Mouse (Mus musculus) kidney, postnatal 0 days (tissue): ENCODE data around the gene Slc7a11. TPM values are rescaled to one million over a fixed set of nuclear protein-coding genes. Genes with fewer than 3 reads are reported as not detected.
A peak's percentile ranks its signal among the peaks of the same experiment; 100 is the strongest.

Source experiments
- ATAC-seq: fragments of 200-750 bp; cut with Nextera tagmentation; replicated peaks from 2 replicates; pipeline ENCODE4 v1.8.0; 2017; ENCODE audit warnings: low read depth, moderate number of reproducible peaks, moderate TSS enrichment, moderate library complexity; ENCODE audit not compliant: low FRiP score
- DNase-seq: peaks from one replicate; pipeline ENCODE4 v3.0.0-alpha.2; 2016; ENCODE audit warnings: low spot score
- H3K27ac ChIP-seq: fragments of 300-500 bp; sonication (generic); 2 replicates; pipeline ENCODE4 v1.5.1; 2014; ENCODE audit warnings: mild to moderate bottlenecking
- H3K27me3 ChIP-seq: fragments of 300-500 bp; sonication (generic); 2 replicates; pipeline ENCODE4 v1.6.1; 2014; ENCODE audit warnings: low read length, mixed read lengths; ENCODE audit not compliant: insufficient read depth
- H3K36me3 ChIP-seq: fragments of 300-500 bp; sonication (generic); 2 replicates; pipeline ENCODE4 v1.6.1; 2014; ENCODE audit warnings: low read length, mixed read lengths; ENCODE audit not compliant: insufficient read depth
- H3K4me1 ChIP-seq: fragments of 300-500 bp; sonication (generic); replicated peaks from 2 replicates; pipeline ENCODE4 v1.6.1; 2014; ENCODE audit warnings: antibody characterized with exemption, low read length, mixed read lengths; ENCODE audit not compliant: insufficient read depth
- H3K4me2 ChIP-seq: fragments of 300-500 bp; sonication (generic); 2 replicates; pipeline ENCODE4 v1.6.1; 2014; ENCODE audit warnings: mild to moderate bottlenecking, low read length, moderate library complexity, mixed read lengths
- H3K4me3 ChIP-seq: fragments of 300-500 bp; sonication (generic); replicated peaks from 2 replicates; pipeline ENCODE4 v1.5.1; 2014; ENCODE audit warnings: low read depth, low read length
- H3K9ac ChIP-seq: fragments of 300-500 bp; sonication (generic); 2 replicates; pipeline ENCODE4 v1.6.1; 2014; ENCODE audit warnings: low read depth, low read length
- H3K9me3 ChIP-seq: fragments of 300-500 bp; sonication (generic); replicated peaks from 2 replicates; pipeline ENCODE4 v1.6.1; 2016; ENCODE audit warnings: low read length, inconsistent platforms, mixed read lengths
- CTCF ChIP-seq: IDR thresholded peaks from 2 replicates; pipeline ENCODE4 v1.5.1; 2016; ENCODE audit warnings: antibody characterized with exemption, low read depth, mild to moderate bottlenecking, moderate library complexity
- WGBS: fragments of 180-500 bp; shearing (Covaris S2); extraction: QIAGEN DNeasy Blood & Tissue Kit; methylation state at CpG from one replicate; pipeline ENCODE4 v1.1.7; 2014; 5-methylcytosine and 5-hydroxymethylcytosine counted together
- polyA plus RNA-seq: library from polyadenylated mRNA; unstranded; fragments of >200 nt; fragmentation: Nextera tagmentation; extraction: Ambion mirVana; gene quantifications from 2 replicates; pipeline ENCODE4 v1.2.1, GENCODE M21; 2015

The Slc7a11 gene
- polyA plus RNA-seq, 1 experiment from 2014 or later, result 0.20 TPM

DNA sequence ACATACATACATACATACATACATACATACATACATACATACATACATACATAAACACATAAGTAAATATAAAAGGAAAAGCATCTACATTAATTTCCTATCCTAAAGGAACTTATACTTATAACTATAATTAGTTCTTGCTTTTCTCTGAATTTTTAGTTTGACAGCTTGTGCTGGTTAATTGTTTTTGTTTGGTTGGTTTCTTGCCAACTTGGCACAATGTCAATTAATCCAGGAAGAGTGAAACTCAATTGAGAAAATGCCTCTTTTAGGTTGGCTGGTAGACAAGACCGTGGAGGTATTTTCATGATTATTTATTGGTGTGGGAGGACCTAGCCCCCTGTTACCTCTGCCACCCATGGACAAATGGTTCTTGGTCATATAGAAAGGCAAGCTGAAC, 327.1 kb downstream of the Slc7a11 start:
- no peak overlapping the region for H3K4me3 ChIP-seq
- H3K4me1 ChIP-seq, result no peaks in the 10 kb centered on the region
- H3K27me3 ChIP-seq, result no peaks in the 10 kb centered on the region
- ATAC-seq (no peak), DNase-seq (no peak)
- WGBS, result 19% methylated on average over 1 of the region's 1 CpGs
- no peaks in the 10 kb centered on the region for H3K36me3 ChIP-seq
- no peak overlapping the region for H3K4me2 ChIP-seq
- no peak overlapping the region for H3K9ac ChIP-seq
- no peaks in the 10 kb centered on the region for H3K9me3 ChIP-seq
- H3K27ac ChIP-seq, result no peak overlapping the region
- TF ChIP-seq CTCF, result no peak

DNA sequence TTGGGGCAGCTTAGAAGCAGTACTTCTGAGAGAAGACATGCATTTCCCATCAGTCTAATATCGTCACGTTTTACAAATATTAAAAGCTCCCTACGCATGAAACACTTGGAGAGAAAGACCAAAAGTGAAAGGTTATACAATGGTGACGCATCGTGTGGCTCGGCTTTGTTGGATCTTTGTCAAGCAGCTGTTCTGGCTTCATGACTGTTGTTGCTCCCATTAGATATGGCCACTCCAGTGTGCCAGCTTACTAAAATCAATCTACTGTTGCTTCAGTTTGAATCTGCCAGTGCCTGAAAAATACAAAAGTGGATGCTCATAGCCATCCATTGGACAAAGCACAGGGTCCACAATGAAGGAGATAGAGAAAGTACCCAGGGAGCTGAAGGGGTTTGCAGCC, 337.9 kb downstream of the Slc7a11 start:
- no peak overlapping the region for H3K4me2 ChIP-seq
- DNase-seq, result no peak

DNA sequence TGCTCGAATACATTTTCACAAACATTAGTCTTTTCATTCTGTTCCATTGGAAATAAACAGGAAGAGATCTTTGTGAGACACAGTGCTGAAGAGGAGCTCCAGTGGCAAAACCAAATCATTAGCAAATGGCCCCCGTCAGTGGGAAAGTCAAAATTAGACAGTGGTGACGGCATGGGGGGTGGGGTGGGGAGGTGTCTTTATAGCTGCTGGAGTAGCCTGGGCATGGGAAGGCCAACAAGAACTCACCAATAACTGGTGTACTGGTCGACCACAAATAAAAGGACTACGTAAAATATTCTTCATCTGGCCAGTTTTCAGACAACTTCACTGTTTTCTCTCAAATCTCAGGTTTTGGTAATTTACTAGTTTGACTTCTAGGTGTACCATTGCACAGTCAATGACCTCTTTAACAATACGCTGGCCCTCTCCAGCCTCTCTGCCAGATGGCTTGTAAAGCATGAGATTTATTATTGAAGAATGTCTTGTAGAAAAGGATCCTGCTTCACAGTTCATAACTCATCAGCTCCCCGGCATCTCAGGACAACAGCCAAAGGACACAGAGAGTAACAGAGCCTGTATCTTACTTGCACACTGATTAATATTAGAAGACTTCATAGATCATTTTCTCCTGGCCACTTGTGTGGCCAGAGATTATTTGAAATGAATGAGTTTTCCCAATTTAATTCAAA, 348.9 kb downstream of the Slc7a11 start:
- Histone ChIP-seq H3K9me3 (no peaks in the 10 kb centered on the region), H3K27ac (no peak overlapping the region), H3K36me3 (no peaks in the 10 kb centered on the region), H3K4me2 (no peak overlapping the region), H3K27me3 (no peaks in the 10 kb centered on the region), H3K4me1 (no peaks in the 10 kb centered on the region), H3K4me3 (no peak overlapping the region), H3K9ac (no peak overlapping the region)
- 34% methylated on average over 7 of the region's 7 CpGs for WGBS
- ATAC-seq (0 out of 2 replicates have a peak, but pooled peaks have one; percentile 33), DNase-seq (peak; percentile 86)
- TF ChIP-seq CTCF, result no peak

More for the DNA sequence above, 337.9 kb downstream of the Slc7a11 start:
- Histone ChIP-seq H3K4me1 (no peaks in the 10 kb centered on the region), H3K27me3 (no peaks in the 10 kb centered on the region), H3K4me3 (no peak overlapping the region), H3K36me3 (no peaks in the 10 kb centered on the region), H3K27ac (no peak overlapping the region), H3K9me3 (no peaks in the 10 kb centered on the region), H3K9ac (no peak overlapping the region)
- TF ChIP-seq CTCF, result no peak
- 88% methylated on average over 6 of the region's 6 CpGs for WGBS
- no peak for ATAC-seq

DNA sequence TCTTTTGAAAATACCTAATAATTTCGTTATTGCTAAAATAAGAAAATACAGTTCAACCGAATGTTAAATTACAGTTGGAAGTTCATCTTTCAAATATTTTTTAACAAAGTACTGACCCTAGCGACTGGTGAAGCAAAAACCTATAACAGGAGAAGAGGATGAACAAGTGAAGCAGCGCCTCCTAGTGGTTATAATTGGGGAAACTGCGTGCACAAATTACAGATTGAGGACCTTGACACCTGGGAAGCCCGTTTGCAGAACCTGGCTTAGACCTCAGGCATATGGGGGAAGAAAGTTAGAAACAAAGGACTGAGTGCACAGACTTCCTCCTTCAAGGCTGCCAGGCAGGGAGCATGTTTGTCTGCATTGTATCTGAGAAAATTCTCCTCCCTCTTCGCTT, 366.4 kb downstream of the Slc7a11 start:
- H3K9ac ChIP-seq, result no peak overlapping the region
- no peak overlapping the region for H3K4me3 ChIP-seq
- no peaks in the 10 kb centered on the region for H3K36me3 ChIP-seq
- H3K27ac ChIP-seq, result no peak overlapping the region
- peak; percentile 87 for DNase-seq
- H3K4me2 ChIP-seq, result no peak overlapping the region
- no peaks in the 10 kb centered on the region for H3K9me3 ChIP-seq
- H3K4me1 ChIP-seq, result no peaks in the 10 kb centered on the region
- H3K27me3 ChIP-seq, result no peaks in the 10 kb centered on the region
- 20% methylated on average over 7 of the region's 7 CpGs for WGBS
- peak; percentile 83 for TF ChIP-seq CTCF
- no peak for ATAC-seq

DNA sequence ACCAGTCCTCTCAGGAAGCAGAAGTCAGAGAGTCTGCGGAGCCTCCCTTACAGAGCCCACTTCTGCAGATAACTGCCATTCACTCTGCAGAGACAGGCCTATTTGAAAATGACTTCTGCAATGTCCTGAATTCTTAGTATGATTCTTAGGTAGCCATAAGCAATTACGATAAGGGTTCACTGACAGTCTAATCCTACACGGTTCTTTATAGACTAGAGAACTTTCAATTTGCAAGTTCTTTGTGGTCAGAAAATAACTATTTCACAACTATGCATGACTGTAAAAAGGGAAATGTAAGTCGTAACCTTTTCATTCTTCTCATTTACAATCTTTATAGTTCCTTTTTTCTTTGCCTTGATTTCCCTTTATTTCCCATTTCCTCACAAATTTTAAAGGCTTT, 380.0 kb downstream of the Slc7a11 start:
- Histone ChIP-seq H3K9ac (no peak overlapping the region), H3K36me3 (no peaks in the 10 kb centered on the region), H3K27me3 (no peaks in the 10 kb centered on the region), H3K9me3 (no peaks in the 10 kb centered on the region), H3K27ac (no peak overlapping the region), H3K4me3 (no peak overlapping the region), H3K4me1 (no peaks in the 10 kb centered on the region), H3K4me2 (no peak overlapping the region)
- DNase-seq (no peak), ATAC-seq (no peak)
- TF ChIP-seq CTCF, result no peak
- WGBS, result 80% methylated on average over 4 of the region's 4 CpGs

DNA sequence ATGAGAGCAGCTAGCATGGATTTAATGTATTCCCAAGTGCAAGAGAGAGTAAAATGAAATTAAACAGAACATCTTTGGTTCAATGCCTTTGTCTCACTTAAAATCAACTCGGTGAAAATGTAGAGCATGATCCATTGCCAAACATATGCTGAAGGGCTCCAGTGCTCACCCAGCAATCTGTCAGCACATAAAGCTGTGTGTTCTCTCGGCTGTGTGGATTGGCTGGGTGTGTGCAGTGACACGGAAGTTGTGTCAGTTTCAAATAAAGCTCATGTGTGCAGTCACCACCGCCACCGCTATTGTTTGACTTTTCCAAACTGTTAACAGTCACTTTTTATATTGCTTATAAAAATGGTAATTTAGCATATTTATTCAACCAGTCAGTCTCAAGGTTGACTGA, 398.7 kb downstream of the Slc7a11 start:
- TF ChIP-seq CTCF, result no peak
- no peak overlapping the region for H3K27ac ChIP-seq
- no peak overlapping the region for H3K9ac ChIP-seq
- 56% methylated on average over 5 of the region's 5 CpGs for WGBS
- no peaks in the 10 kb centered on the region for H3K36me3 ChIP-seq
- no peaks in the 10 kb centered on the region for H3K9me3 ChIP-seq
- ATAC-seq, result no peak
- no peak overlapping the region for H3K4me3 ChIP-seq
- no peaks in the 10 kb centered on the region for H3K27me3 ChIP-seq
- H3K4me1 ChIP-seq, result no peaks in the 10 kb centered on the region
- no peak for DNase-seq
- no peak overlapping the region for H3K4me2 ChIP-seq

DNA sequence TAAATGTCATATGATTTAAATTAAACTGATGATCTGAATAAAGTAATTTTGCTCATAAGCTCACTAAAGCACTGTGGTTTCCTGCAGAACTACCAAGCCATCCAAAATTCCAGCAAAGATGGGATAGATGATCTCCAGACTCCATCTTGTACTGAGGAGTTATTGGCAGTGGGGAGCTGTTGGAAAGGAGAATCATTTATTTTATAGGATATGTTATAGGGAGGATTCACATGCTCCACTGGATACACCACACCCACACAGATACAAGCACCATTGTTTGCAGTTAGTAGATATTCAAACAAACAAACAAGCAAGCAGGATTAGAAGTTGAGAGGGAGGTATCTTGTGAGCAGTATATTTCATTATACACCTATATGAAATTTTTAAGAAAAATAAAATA, 399.3 kb downstream of the Slc7a11 start:
- ATAC-seq, result no peak
- no peak overlapping the region for H3K4me3 ChIP-seq
- no peak for DNase-seq

More for the DNA sequence above, 399.3 kb downstream of the Slc7a11 start:
- H3K27me3 ChIP-seq, result no peaks in the 10 kb centered on the region
- no peak overlapping the region for H3K4me2 ChIP-seq
- H3K4me1 ChIP-seq, result no peaks in the 10 kb centered on the region
- H3K27ac ChIP-seq, result no peak overlapping the region
- no peaks in the 10 kb centered on the region for H3K36me3 ChIP-seq
- no peak for TF ChIP-seq CTCF
- H3K9ac ChIP-seq, result no peak overlapping the region
- no peaks in the 10 kb centered on the region for H3K9me3 ChIP-seq
